Mouse (Mus musculus): ENCODE results near the gene Heca. TPM values are rescaled to one million over a fixed set of nuclear protein-coding genes. Genes with fewer than 3 reads are reported as not detected.

Gene Heca
- polyA plus RNA-seq (2012; rRNA removed): 14.4 and 19.4 TPM in 2 replicates

DNA sequence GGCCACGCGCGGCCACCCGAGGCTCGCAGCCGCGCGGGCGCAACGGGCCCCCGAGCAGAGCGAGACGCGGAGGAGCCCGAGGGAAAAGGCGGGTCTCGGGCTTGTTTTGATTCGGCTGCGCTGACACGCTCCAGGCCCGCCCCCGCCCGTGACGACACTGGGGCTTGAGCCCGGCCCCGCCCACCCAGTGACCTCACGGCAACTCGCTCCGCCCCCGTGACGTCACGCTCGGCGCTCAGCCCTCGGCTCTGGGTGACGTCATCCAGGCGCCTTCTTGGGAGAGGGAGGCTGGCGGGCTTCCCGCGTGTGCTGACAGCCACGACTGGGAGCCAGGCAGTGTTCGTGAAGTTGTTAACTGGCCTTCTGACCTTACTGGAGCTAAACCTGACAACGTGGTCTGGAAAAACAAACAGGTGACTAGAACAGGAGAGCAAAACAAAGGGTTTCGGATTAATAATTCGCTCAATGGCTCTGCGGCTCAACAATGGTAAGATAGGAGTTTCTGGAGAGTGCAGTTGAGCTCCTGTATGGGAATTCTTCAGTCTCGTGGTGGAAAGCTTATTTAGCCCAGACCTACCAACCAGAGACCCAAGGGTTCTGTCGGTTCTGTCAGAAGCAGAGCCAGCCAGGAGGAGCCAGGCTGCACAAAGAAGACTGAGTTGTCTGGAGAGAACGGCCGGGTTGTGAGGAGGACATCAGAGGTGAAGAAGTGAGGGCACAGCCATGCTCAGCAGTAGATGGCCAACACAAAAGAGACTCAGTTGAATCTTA lies at the start of gene Heca:
Gene Heca, minus strand, starts transcription at position 108 of the 771 bp plus-strand sequence.

Other genes starting within 250 kb of the Heca start
- 188 and 211 TPM in 2 replicates for gene Cited2, start 224.8 kb downstream of the Heca start, polyA plus RNA-seq (2012; rRNA removed)
- gene Txlnb, start 151.8 kb downstream of the Heca start, polyA plus RNA-seq (2012; rRNA removed): 0.22 and 0.54 TPM in 2 replicates
- 3.1 and 4.1 TPM in 2 replicates for gene Abracl, start 75.2 kb upstream of the Heca start, polyA plus RNA-seq (2012; rRNA removed)
- gene Reps1, start 107.8 kb upstream of the Heca start, polyA plus RNA-seq (2012; rRNA removed): 55.1 and 75.5 TPM in 2 replicates